Mouse (Mus musculus): ENCODE results near the gene Nup54. TPM values are rescaled to one million over a fixed set of nuclear protein-coding genes. Genes with fewer than 3 reads are reported as not detected.

Nup54 gene
- polyA plus RNA-seq, 1 experiment from 2014 or later, result 72.5 TPM

DNA sequence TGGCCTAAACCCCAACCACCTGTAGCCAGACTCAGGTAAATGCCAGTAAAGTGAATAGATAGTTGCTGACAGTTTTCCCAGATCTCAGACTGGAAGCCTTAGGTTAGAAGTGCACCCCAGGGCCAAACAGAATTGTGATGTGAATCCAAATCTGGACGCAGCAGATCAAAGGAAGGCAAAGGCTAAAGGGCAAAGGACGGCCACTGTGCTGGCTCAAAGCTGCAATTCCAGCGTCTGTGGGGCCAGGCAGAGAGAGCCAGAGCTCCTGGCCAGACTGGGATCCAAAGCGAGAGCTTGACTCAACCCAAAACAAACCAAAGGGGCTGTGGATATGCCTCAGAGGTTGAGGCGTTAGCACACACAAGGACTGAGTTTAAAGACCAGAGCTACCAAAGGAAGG, 23.7 kb upstream of the Nup54 start:
- H3K27ac ChIP-seq (ENCODE audit: low read depth, low read length), result peak overlapping the region; percentile 21; the same call in 1 of the 2 replicates
- H3K4me1 ChIP-seq (replicated peaks; ENCODE audit: control insufficient read depth, insufficient read depth, low read length), result no peaks in the 10 kb centered on the region
- H3K4me3 ChIP-seq (ENCODE audit: low read depth, low read length), result no peak overlapping the region
- DNase-seq (ENCODE audit: low spot score) (no peak), ATAC-seq (replicated peaks; ENCODE audit: low FRiP score) (no peak)
- H3K4me2 ChIP-seq, result no peak overlapping the region
- 58% methylated on average over 5 of the region's 5 CpGs for WGBS
- H3K36me3 ChIP-seq (ENCODE audit: control insufficient read depth, insufficient read depth, low read length), result peaks cover 2% of the 10 kb centered on the region; the same call in 1 of the 2 replicates
- H3K9ac ChIP-seq (ENCODE audit: low read depth, low read length), result no peak overlapping the region
- no peaks in the 10 kb centered on the region for H3K27me3 ChIP-seq (replicated peaks; ENCODE audit: control insufficient read depth, insufficient read depth, low read length)
- no peaks in the 10 kb centered on the region for H3K9me3 ChIP-seq (ENCODE audit: control insufficient read depth, low read length)

DNA sequence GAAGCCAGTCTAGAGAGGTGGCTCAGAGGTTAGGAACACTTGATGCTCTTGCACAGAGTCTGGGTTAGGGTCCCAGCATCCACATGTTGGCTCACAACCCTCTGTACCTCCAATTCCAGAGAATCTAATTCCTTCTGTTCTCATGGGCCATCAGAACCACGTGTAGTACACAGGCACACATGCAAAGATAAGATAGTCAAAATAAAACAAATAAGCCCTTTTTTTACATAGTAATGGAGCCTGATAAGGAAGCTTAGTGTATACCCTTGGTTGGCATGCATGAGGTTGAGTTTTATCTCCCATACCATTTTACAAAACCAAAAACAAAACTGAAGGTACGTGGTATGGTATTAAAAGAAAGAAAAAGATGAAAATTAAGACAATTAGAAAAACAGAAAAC, 22.4 kb upstream of the Nup54 start:
- peaks cover 2% of the 10 kb centered on the region; the same call in 1 of the 2 replicates for H3K36me3 ChIP-seq (ENCODE audit: control insufficient read depth, insufficient read depth, low read length)
- H3K4me1 ChIP-seq (replicated peaks; ENCODE audit: control insufficient read depth, insufficient read depth, low read length), result no peaks in the 10 kb centered on the region
- 48% methylated on average over 2 of the region's 2 CpGs for WGBS
- H3K9ac ChIP-seq (ENCODE audit: low read depth, low read length), result no peak overlapping the region
- peak; percentile 53; the same call in 1 of the 2 replicates for ATAC-seq (replicated peaks; ENCODE audit: low FRiP score)
- H3K9me3 ChIP-seq (ENCODE audit: control insufficient read depth, low read length), result no peaks in the 10 kb centered on the region
- no peak overlapping the region for H3K27ac ChIP-seq (ENCODE audit: low read depth, low read length)
- H3K4me3 ChIP-seq (ENCODE audit: low read depth, low read length), result no peak overlapping the region
- no peaks in the 10 kb centered on the region for H3K27me3 ChIP-seq (replicated peaks; ENCODE audit: control insufficient read depth, insufficient read depth, low read length)
- DNase-seq (ENCODE audit: low spot score), result no peak
- no peak overlapping the region for H3K4me2 ChIP-seq

DNA sequence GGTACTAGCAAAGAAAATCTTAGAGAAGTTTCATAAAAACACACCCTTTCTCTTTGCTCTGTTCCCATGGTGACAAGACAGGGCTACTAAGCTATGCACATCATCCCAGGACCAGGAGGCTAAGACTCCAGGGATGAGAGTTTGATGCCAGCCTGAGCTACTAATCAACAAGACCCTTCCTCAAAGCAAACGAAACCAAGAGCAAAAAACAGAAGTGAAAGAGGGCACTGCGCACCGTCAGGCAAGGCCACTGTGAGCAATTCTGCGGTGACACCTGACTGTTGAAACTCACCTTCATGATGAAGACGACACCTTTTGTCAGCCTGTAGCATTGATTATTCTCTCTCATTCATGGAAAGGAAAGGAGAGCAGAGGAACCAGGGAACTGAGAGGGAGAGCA, 17.9 kb upstream of the Nup54 start:
- peaks cover 5% of the 10 kb centered on the region for H3K36me3 ChIP-seq (ENCODE audit: control insufficient read depth, insufficient read depth, low read length)
- no peaks in the 10 kb centered on the region for H3K4me1 ChIP-seq (replicated peaks; ENCODE audit: control insufficient read depth, insufficient read depth, low read length)
- 94% methylated on average over 5 of the region's 5 CpGs for WGBS
- no peaks in the 10 kb centered on the region for H3K9me3 ChIP-seq (ENCODE audit: control insufficient read depth, low read length)
- no peak overlapping the region for H3K27ac ChIP-seq (ENCODE audit: low read depth, low read length)
- no peaks in the 10 kb centered on the region for H3K27me3 ChIP-seq (replicated peaks; ENCODE audit: control insufficient read depth, insufficient read depth, low read length)
- H3K4me3 ChIP-seq (ENCODE audit: low read depth, low read length), result no peak overlapping the region
- DNase-seq (ENCODE audit: low spot score), result no peak
- H3K9ac ChIP-seq (ENCODE audit: low read depth, low read length), result no peak overlapping the region
- no peak overlapping the region for H3K4me2 ChIP-seq
- no peak for ATAC-seq (replicated peaks; ENCODE audit: low FRiP score)

DNA sequence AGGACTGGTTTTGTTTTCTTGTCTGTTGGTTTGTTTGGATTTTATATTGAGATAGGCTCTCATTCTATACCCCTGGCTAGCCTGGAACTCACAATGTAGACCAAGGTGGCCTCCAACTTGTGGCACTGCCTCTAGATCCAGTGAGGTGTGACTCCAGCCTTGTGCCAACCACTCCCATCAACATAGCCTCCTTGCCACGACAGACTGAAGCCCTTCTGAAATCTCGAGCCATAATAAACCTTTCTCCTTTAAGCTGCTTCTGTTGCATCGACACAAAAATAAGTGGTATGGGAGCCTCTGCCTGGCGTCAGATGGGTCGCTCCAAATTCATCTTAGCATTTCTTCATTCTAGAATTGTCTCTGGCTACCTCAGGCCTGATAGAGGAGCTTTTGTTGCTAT, 11.7 kb upstream of the Nup54 start:
- Histone ChIP-seq H3K27me3 (replicated peaks; ENCODE audit: control insufficient read depth, insufficient read depth, low read length) (no peaks in the 10 kb centered on the region), H3K9ac (ENCODE audit: low read depth, low read length) (no peak overlapping the region), H3K27ac (ENCODE audit: low read depth, low read length) (no peak overlapping the region), H3K4me3 (ENCODE audit: low read depth, low read length) (no peak overlapping the region), H3K4me1 (replicated peaks; ENCODE audit: control insufficient read depth, insufficient read depth, low read length) (peaks cover 5% of the 10 kb centered on the region; the same call in 1 of the 2 replicates), H3K9me3 (ENCODE audit: control insufficient read depth, low read length) (no peaks in the 10 kb centered on the region), H3K36me3 (ENCODE audit: control insufficient read depth, insufficient read depth, low read length) (peaks cover 12% of the 10 kb centered on the region), H3K4me2 (no peak overlapping the region)
- DNase-seq (ENCODE audit: low spot score), result no peak
- WGBS, result 90% methylated on average over 5 of the region's 5 CpGs
- ATAC-seq (replicated peaks; ENCODE audit: low FRiP score), result no peak

DNA sequence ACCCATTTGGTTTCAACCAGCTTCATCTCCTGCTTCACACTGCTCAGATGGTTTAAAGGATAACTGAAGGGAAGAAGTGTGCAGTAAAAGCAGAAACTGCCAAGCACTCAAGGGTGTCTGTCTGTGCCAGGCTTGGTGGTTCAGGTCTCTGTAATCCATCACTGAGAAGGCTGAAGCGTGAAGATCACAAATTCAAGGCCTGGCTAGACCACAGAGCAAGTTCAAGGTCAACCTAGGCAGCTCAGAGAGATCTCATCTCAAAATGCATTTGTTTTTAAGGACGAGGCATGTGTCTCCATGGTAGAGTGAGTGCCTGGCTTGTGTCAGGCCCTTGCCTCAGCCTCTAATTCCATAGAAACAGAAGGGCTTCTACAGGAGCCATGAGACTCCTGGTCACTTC, 10.0 kb upstream of the Nup54 start:
- no peak for ATAC-seq (replicated peaks; ENCODE audit: low FRiP score)
- Histone ChIP-seq H3K4me3 (ENCODE audit: low read depth, low read length) (no peak overlapping the region), H3K27me3 (replicated peaks; ENCODE audit: control insufficient read depth, insufficient read depth, low read length) (no peaks in the 10 kb centered on the region), H3K4me2 (no peak overlapping the region), H3K9ac (ENCODE audit: low read depth, low read length) (no peak overlapping the region), H3K9me3 (ENCODE audit: control insufficient read depth, low read length) (no peaks in the 10 kb centered on the region), H3K36me3 (ENCODE audit: control insufficient read depth, insufficient read depth, low read length) (peaks cover 12% of the 10 kb centered on the region), H3K4me1 (replicated peaks; ENCODE audit: control insufficient read depth, insufficient read depth, low read length) (peaks cover 12% of the 10 kb centered on the region; the same call in 1 of the 2 replicates), H3K27ac (ENCODE audit: low read depth, low read length) (no peak overlapping the region)
- no peak for DNase-seq (ENCODE audit: low spot score)
- WGBS, result 82% methylated on average over 2 of the region's 2 CpGs

DNA sequence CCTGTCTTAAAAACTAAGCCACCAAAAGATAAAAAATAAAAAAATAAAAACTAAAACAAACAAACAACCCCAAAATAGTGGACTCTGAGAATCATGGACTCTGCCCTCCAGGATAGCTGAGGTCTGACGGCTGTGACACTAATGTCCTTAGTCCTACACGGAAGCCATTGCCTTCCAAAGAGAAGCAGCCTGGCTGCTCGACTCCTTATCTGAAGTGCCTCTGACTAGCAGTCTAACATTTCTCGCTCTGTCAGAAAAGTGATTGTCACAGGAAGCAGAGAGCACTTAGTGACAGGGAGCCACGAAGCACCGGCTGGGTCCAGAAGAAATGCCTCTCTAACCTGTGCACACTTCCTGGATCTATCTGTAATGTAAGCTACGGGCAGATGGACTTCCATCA, 7.9 kb upstream of the Nup54 start:
- no peak overlapping the region for H3K27ac ChIP-seq (ENCODE audit: low read depth, low read length)
- H3K4me3 ChIP-seq (ENCODE audit: low read depth, low read length), result no peak overlapping the region
- ATAC-seq (replicated peaks; ENCODE audit: low FRiP score), result peak; percentile 49
- WGBS, result 41% methylated on average over 7 of the region's 7 CpGs
- H3K9ac ChIP-seq (ENCODE audit: low read depth, low read length), result no peak overlapping the region
- no peak for DNase-seq (ENCODE audit: low spot score)
- no peak overlapping the region for H3K4me2 ChIP-seq
- H3K9me3 ChIP-seq (ENCODE audit: control insufficient read depth, low read length), result no peaks in the 10 kb centered on the region
- no peaks in the 10 kb centered on the region for H3K27me3 ChIP-seq (replicated peaks; ENCODE audit: control insufficient read depth, insufficient read depth, low read length)
- H3K36me3 ChIP-seq (ENCODE audit: control insufficient read depth, insufficient read depth, low read length), result peaks cover 9% of the 10 kb centered on the region; the same call in 1 of the 2 replicates
- peaks cover 19% of the 10 kb centered on the region for H3K4me1 ChIP-seq (replicated peaks; ENCODE audit: control insufficient read depth, insufficient read depth, low read length)

DNA sequence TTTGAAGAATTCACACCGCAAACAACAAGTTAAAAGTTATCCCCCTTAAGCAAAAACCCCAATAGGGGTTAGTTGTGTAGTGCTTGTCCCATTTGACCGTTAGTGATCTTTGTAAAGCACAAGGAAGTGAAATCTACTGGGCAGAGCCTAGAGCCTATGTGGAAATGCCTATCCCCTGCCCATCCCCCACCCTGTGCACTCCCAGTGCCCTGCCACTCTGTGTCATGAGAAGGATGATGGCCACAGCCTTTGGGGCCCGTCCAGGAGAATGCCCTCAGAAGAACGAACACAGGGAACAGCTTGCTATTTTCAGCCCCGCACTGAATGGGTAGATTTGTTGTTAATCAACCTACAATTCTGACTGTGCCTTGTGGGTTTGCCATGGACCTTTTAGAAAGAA, 6.5 kb upstream of the Nup54 start:
- no peak overlapping the region for H3K27ac ChIP-seq (ENCODE audit: low read depth, low read length)
- ATAC-seq (replicated peaks; ENCODE audit: low FRiP score) (no peak), DNase-seq (ENCODE audit: low spot score) (no peak)
- no peaks in the 10 kb centered on the region for H3K9me3 ChIP-seq (ENCODE audit: control insufficient read depth, low read length)
- no peak overlapping the region for H3K4me2 ChIP-seq
- H3K9ac ChIP-seq (ENCODE audit: low read depth, low read length), result no peak overlapping the region
- H3K36me3 ChIP-seq (ENCODE audit: control insufficient read depth, insufficient read depth, low read length), result 0 out of 2 replicates have a peak, but pooled peaks cover 3% of the 10 kb centered on the region
- no peaks in the 10 kb centered on the region for H3K27me3 ChIP-seq (replicated peaks; ENCODE audit: control insufficient read depth, insufficient read depth, low read length)
- peaks cover 22% of the 10 kb centered on the region for H3K4me1 ChIP-seq (replicated peaks; ENCODE audit: control insufficient read depth, insufficient read depth, low read length)
- 54% methylated on average over 5 of the region's 5 CpGs for WGBS
- no peak overlapping the region for H3K4me3 ChIP-seq (ENCODE audit: low read depth, low read length)

DNA sequence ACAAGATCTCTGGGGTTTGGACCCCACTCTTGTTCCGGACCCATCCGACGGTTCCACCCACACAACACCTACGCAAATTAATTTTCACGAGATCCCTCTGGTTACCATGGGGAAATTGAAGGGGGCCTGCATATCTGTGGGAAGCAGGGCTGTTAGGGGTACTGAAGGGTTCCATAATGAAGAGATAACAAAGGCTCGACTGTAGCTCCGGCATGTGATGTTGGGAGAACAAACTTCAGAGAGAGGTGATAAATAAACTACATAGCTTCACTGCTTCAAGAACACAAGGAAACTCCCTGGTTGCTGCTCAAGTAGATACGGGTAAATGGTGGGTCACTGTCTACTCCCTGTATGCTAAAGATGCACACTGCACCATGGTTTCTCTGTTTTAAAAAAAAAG, 3.5 kb upstream of the Nup54 start:
- H3K27ac ChIP-seq (ENCODE audit: low read depth, low read length), result peak overlapping the region; percentile 26; the same call in 1 of the 2 replicates
- no peaks in the 10 kb centered on the region for H3K27me3 ChIP-seq (replicated peaks; ENCODE audit: control insufficient read depth, insufficient read depth, low read length)
- DNase-seq (ENCODE audit: low spot score), result no peak
- no peak overlapping the region for H3K4me2 ChIP-seq
- no peak overlapping the region for H3K4me3 ChIP-seq (ENCODE audit: low read depth, low read length)
- peaks cover 22% of the 10 kb centered on the region for H3K4me1 ChIP-seq (replicated peaks; ENCODE audit: control insufficient read depth, insufficient read depth, low read length)
- no peaks in the 10 kb centered on the region for H3K9me3 ChIP-seq (ENCODE audit: control insufficient read depth, low read length)
- no peaks in the 10 kb centered on the region for H3K36me3 ChIP-seq (ENCODE audit: control insufficient read depth, insufficient read depth, low read length)
- WGBS, result 58% methylated on average over 8 of the region's 8 CpGs
- ATAC-seq (replicated peaks; ENCODE audit: low FRiP score), result 0 out of 2 replicates have a peak, but pooled peaks have one; percentile 9
- H3K9ac ChIP-seq (ENCODE audit: low read depth, low read length), result no peak overlapping the region

DNA sequence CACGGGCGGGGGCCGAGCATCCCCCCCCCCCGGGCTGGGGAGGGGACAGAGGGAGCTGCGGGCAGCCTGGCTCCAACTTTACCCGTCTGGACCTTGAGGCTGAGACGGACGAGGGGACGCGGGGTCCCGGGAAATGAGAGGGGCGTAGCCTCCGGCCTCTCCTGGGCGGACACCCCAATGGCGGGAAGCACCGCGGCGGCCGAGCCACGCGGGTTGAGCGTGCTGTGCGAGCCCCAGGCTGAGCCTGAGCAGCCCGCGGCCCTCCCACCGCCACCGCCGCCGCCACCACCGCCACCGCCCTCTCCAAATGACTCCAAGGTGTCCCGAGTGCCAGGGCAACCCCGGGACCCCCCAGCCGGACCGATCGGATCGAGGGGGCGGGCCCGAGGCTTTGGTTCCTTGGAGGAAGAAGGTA, 441 bp downstream of the Nup54 start:
- peak overlapping the region; percentile 91 for H3K27ac ChIP-seq (ENCODE audit: low read depth, low read length)
- peak overlapping the region; percentile 85 for H3K4me2 ChIP-seq
- peaks cover 15% of the 10 kb centered on the region for H3K4me1 ChIP-seq (replicated peaks; ENCODE audit: control insufficient read depth, insufficient read depth, low read length)
- DNase-seq (ENCODE audit: low spot score) (no peak), ATAC-seq (replicated peaks; ENCODE audit: low FRiP score) (peak; percentile 73)
- no peaks in the 10 kb centered on the region for H3K9me3 ChIP-seq (ENCODE audit: control insufficient read depth, low read length)
- H3K27me3 ChIP-seq (replicated peaks; ENCODE audit: control insufficient read depth, insufficient read depth, low read length), result no peaks in the 10 kb centered on the region
- H3K4me3 ChIP-seq (ENCODE audit: low read depth, low read length), result peak overlapping the region; percentile 93
- peak overlapping the region; percentile 96 for H3K9ac ChIP-seq (ENCODE audit: low read depth, low read length)
- no peaks in the 10 kb centered on the region for H3K36me3 ChIP-seq (ENCODE audit: control insufficient read depth, insufficient read depth, low read length)
- under 1% methylated on average over 36 of the region's 39 CpGs for WGBS

Data from liver, embryonic 11.5 days (tissue).